Mouse (Mus musculus) monocyte, adult 59 days (primary cell): ENCODE measurements around the gene Pde8b. TPM values are rescaled to one million over a fixed set of nuclear protein-coding genes. Genes with fewer than 3 reads are reported as not detected.

Experiments used
- total RNA-seq, 2 experiments: library from RNA; stranded (reverse); gene quantifications; one replicate each; pipeline ENCODE4 v1.2.4; 2023

The Pde8b gene
- total RNA-seq = 1 to 10 TPM; 6.4 to 7.9 TPM

GRCm38 (mm10) chr13:95249511-95250456 is at the start of gene Pde8b:
Gene Pde8b, minus strand, starts transcription at chr13:95250336.

GRCm38 (mm10) chr13:94976219-94977186 is 273.6 kb downstream of the Pde8b start, which contains the start of gene Wdr41:
Gene Wdr41, plus strand, starts transcription at chr13:94976344.

Other genes starting within 250 kb of the Pde8b start
- gene Zbed3, start 73.3 kb upstream of the Pde8b start, total RNA-seq = 1 to 10 TPM; 5.7 to 7.6 TPM
- gene Aggf1, start 125.0 kb upstream of the Pde8b start, total RNA-seq = 10 to 100 TPM; 32.6 to 35.1 TPM
- gene Crhbp, start 194.6 kb upstream of the Pde8b start, total RNA-seq = not detected
- gene S100z, start 228.4 kb upstream of the Pde8b start, total RNA-seq = not detected